Mouse (Mus musculus): ENCODE results near the gene Dbi.

GRCm38 (mm10) chr1:120074307-120074702, 46.6 kb downstream of the Dbi start:
- no peak for TF ChIP-seq CTCF (IDR thresholded peaks at IDR 0.05; ENCODE audit: borderline replicate concordance, control insufficient read depth, extremely low read depth, insufficient read depth, low read length, poor library complexity)
- TF ChIP-seq POLR2A (IDR thresholded peaks at IDR 0.05; ENCODE audit: control insufficient read depth, extremely low read depth, insufficient read depth, low read length, poor library complexity) = no peak

Data from thymus, adult 2 months (tissue).